Mouse (Mus musculus) heart, embryonic 12.5 days (tissue): ENCODE data around the gene Smim14. TPM values are rescaled to one million over a fixed set of nuclear protein-coding genes. Genes with fewer than 3 reads are reported as not detected.

Experiments
- ATAC-seq: fragments of 200-750 bp; cut with Nextera tagmentation; 2 replicates; pipeline ENCODE4 v1.8.0; 2017; ENCODE audit warnings: moderate TSS enrichment, moderate library complexity; ENCODE audit not compliant: insufficient number of reproducible peaks, low FRiP score
- H3K27ac ChIP-seq: fragments of 300-500 bp; sonication (generic); 2 replicates; pipeline ENCODE4 v1.5.1; 2016; ENCODE audit warnings: mild to moderate bottlenecking, moderate library complexity; ENCODE audit not compliant: poor library complexity, severe bottlenecking
- H3K27me3 ChIP-seq: fragments of 300-500 bp; sonication (generic); replicated peaks from 2 replicates; pipeline ENCODE4 v1.6.1; 2016; ENCODE audit warnings: mild to moderate bottlenecking, moderate library complexity
- H3K36me3 ChIP-seq: fragments of 300-500 bp; sonication (generic); 2 replicates; pipeline ENCODE4 v1.6.1; 2016; ENCODE audit warnings: mild to moderate bottlenecking, moderate library complexity
- H3K4me1 ChIP-seq: fragments of 300-500 bp; sonication (generic); replicated peaks from 2 replicates; pipeline ENCODE4 v1.6.1; 2016; ENCODE audit warnings: mild to moderate bottlenecking
- H3K4me2 ChIP-seq: fragments of 300-500 bp; sonication (generic); 2 replicates; pipeline ENCODE4 v1.6.1; 2016; ENCODE audit warnings: mild to moderate bottlenecking, moderate library complexity
- H3K4me3 ChIP-seq: fragments of 300-500 bp; sonication (generic); 2 replicates; pipeline ENCODE4 v1.5.1; 2016; ENCODE audit warnings: mild to moderate bottlenecking
- H3K9ac ChIP-seq: fragments of 300-500 bp; sonication (generic); 2 replicates; pipeline ENCODE4 v1.6.1; 2016; ENCODE audit warnings: mild to moderate bottlenecking, moderate library complexity
- H3K9me3 ChIP-seq: fragments of 300-500 bp; sonication (generic); replicated peaks from 2 replicates; pipeline ENCODE4 v1.6.1; 2016; ENCODE audit warnings: mild to moderate bottlenecking, moderate library complexity
- WGBS: fragments of 180-500 bp; shearing (Covaris S2); methylation state at CpG from one replicate; pipeline ENCODE4 v1.1.7; 2016; 5-methylcytosine and 5-hydroxymethylcytosine counted together
- polyA plus RNA-seq: library from polyadenylated mRNA; unstranded; fragments of >200 nt; fragmentation: Nextera tagmentation; extraction: Ambion mirVana; gene quantifications from 2 replicates; pipeline ENCODE4 v1.2.1, GENCODE M21; 2016

The Smim14 gene
- polyA plus RNA-seq, 1 experiment from 2014 or later: 124 TPM

GRCm38 (mm10) chr5:65401251-65401994 is 135.6 kb downstream of the Smim14 start:
- no peak overlapping the region for H3K4me2 ChIP-seq
- no peak overlapping the region for H3K9ac ChIP-seq
- no peaks in the 10 kb centered on the region for H3K4me1 ChIP-seq
- H3K27ac ChIP-seq: no peak overlapping the region
- H3K9me3 ChIP-seq: no peaks in the 10 kb centered on the region
- H3K36me3 ChIP-seq: peaks cover 74% of the 10 kb centered on the region
- 0 out of 2 replicates have a peak, but pooled peaks have one; percentile 45 for ATAC-seq
- no peak overlapping the region for H3K4me3 ChIP-seq
- 23% methylated on average over 2 of the region's 2 CpGs for WGBS
- H3K27me3 ChIP-seq: no peaks in the 10 kb centered on the region

Other genes starting within 250 kb of the Smim14 start
- gene Rfc1, start 201.5 kb downstream of the Smim14 start, polyA plus RNA-seq: 69.3 and 74.6 TPM in 2 replicates
- gene Klb, start 188.9 kb downstream of the Smim14 start, polyA plus RNA-seq: 0.15 TPM in 1 of 2 replicates, not detected in the other
- 599 and 612 TPM in 2 replicates for gene Rpl9, start 145.7 kb downstream of the Smim14 start, polyA plus RNA-seq
- 54.0 and 55.6 TPM in 2 replicates for gene Lias, start 145.7 kb downstream of the Smim14 start, polyA plus RNA-seq
- gene Ugdh, start 101.2 kb downstream of the Smim14 start, polyA plus RNA-seq: 93.5 and 94.4 TPM in 2 replicates
- not detected in 2 replicates for gene Gm43552, start 44.4 kb downstream of the Smim14 start, polyA plus RNA-seq
- 142 and 152 TPM in 2 replicates for gene Ube2k, start within 50 bp of the Smim14 start, polyA plus RNA-seq
- gene Pds5a, start 161.1 kb upstream of the Smim14 start, polyA plus RNA-seq: 61.7 and 63.8 TPM in 2 replicates
- 31.9 and 32.9 TPM in 2 replicates for gene N4bp2, start 226.3 kb upstream of the Smim14 start, polyA plus RNA-seq